Mouse (Mus musculus) CH12.LX (cell line): ENCODE measurements around the gene Ninj1. TPM values are rescaled to one million over a fixed set of nuclear protein-coding genes. Genes with fewer than 3 reads are reported as not detected.

Experiments
- DNase-seq: peaks from one replicate; pipeline ENCODE4 v3.0.0-alpha.2; 2013; ENCODE audit errors: extremely low read depth
- H3K27ac ChIP-seq: 2 replicates; pipeline ENCODE4 v1.5.1; 2012; ENCODE audit warnings: low read depth, mild to moderate bottlenecking, control low read depth, moderate library complexity; ENCODE audit not compliant: insufficient read depth
- H3K27me3 ChIP-seq: replicated peaks from 2 replicates; pipeline ENCODE3; 2012; ENCODE audit warnings: inconsistent platforms
- H3K36me3 ChIP-seq, 2 experiments: replicated peaks in 1 of 2; 2 replicates each; pipeline versions ENCODE3 to v1.6.1; 2012; ENCODE audit warnings: inconsistent platforms in 1 of 2, low read length in 1 of 2, mild to moderate bottlenecking in 1 of 2, mixed read lengths in 1 of 2, moderate library complexity in 1 of 2; ENCODE audit not compliant: control insufficient read depth in 1 of 2, insufficient read depth in 1 of 2
- H3K4me1 ChIP-seq, 2 experiments: 2 replicates each; pipeline ENCODE4 v1.6.1; 2012; ENCODE audit warnings: inconsistent platforms in 1 of 2, moderate library complexity in 1 of 2; ENCODE audit not compliant: insufficient read depth in 2 of 2, control insufficient read depth in 1 of 2
- H3K4me2 ChIP-seq: 2 replicates; pipeline ENCODE4 v1.6.1; 2012; ENCODE audit warnings: low read depth, mild to moderate bottlenecking, control low read depth; ENCODE audit not compliant: poor library complexity, insufficient read depth, severe bottlenecking
- H3K4me3 ChIP-seq, 3 experiments: fragments of 150-350 bp in 1 of 3; sonication (generic) in 1 of 3; replicated peaks in 1 of 3; 2 replicates each; pipeline versions ENCODE3 to v1.5.1; 2011 to 2012; ENCODE audit warnings: low read depth in 2 of 3, low read length in 2 of 3, mild to moderate bottlenecking in 2 of 3, moderate library complexity in 2 of 3, control low read depth in 1 of 3, improper control_type of control experiment in 1 of 3, inconsistent platforms in 1 of 3, mixed read lengths in 1 of 3; ENCODE audit not compliant: poor library complexity in 1 of 3
- H3K79me2 ChIP-seq: replicated peaks from 2 replicates; pipeline ENCODE4 v1.6.1; 2012; ENCODE audit warnings: mild to moderate bottlenecking, moderate library complexity; ENCODE audit not compliant: control insufficient read depth, poor library complexity, insufficient read depth, severe bottlenecking; ENCODE audit errors: extremely low read depth
- H3K9ac ChIP-seq: 2 replicates; pipeline ENCODE4 v1.6.1; 2012; ENCODE audit warnings: low read depth, mild to moderate bottlenecking, control low read depth, moderate library complexity; ENCODE audit not compliant: insufficient read depth
- H3K9me3 ChIP-seq: replicated peaks from 2 replicates; pipeline ENCODE3; 2012; ENCODE audit warnings: low read length, inconsistent platforms, mixed read lengths
- BHLHE40 ChIP-seq: IDR thresholded peaks from 2 replicates; pipeline ENCODE4 v1.6.1; 2011; ENCODE audit warnings: mild to moderate bottlenecking, low read depth, low read length, improper control_type of control experiment
- CHD1 ChIP-seq: IDR thresholded peaks from 2 replicates; pipeline ENCODE4 v1.6.1; 2012; ENCODE audit warnings: low read depth, low read length, improper control_type of control experiment, inconsistent platforms
- CHD2 ChIP-seq: IDR thresholded peaks from 2 replicates; pipeline ENCODE4 v1.6.1; 2011; ENCODE audit warnings: low read length, improper control_type of control experiment
- E2F4 ChIP-seq: IDR thresholded peaks from 2 replicates; pipeline ENCODE4 v1.6.1; 2011; ENCODE audit warnings: low read depth, low read length, improper control_type of control experiment; ENCODE audit not compliant: insufficient replicate concordance
- ELF1 ChIP-seq: IDR thresholded peaks from 2 replicates; pipeline ENCODE4 v1.6.1; 2014; ENCODE audit warnings: low read depth, mild to moderate bottlenecking, inconsistent platforms, low read length, improper control_type of control experiment
- EP300 ChIP-seq: IDR thresholded peaks from 2 replicates; pipeline ENCODE4 v1.6.1; 2011; ENCODE audit warnings: low read length, improper control_type of control experiment
- ETS1 ChIP-seq: conservative IDR thresholded peaks from 2 replicates; pipeline ENCODE4 v1.6.1; 2012; ENCODE audit warnings: low read depth, mild to moderate bottlenecking, inconsistent platforms, low read length, improper control_type of control experiment, moderate library complexity
- HCFC1 ChIP-seq: IDR thresholded peaks from 2 replicates; pipeline ENCODE4 v1.6.1; 2012; ENCODE audit warnings: low read depth, mild to moderate bottlenecking, inconsistent platforms, low read length, improper control_type of control experiment
- IRF4 ChIP-seq: IDR thresholded peaks from 2 replicates; pipeline ENCODE4 v1.6.1; 2014; ENCODE audit warnings: low read depth, mild to moderate bottlenecking, inconsistent platforms, low read length, improper control_type of control experiment
- JUN ChIP-seq: IDR thresholded peaks from 2 replicates; pipeline ENCODE4 v1.6.1; 2011; ENCODE audit warnings: low read depth, mild to moderate bottlenecking, low read length, improper control_type of control experiment, moderate library complexity; ENCODE audit not compliant: insufficient read depth
- JUND ChIP-seq: conservative IDR thresholded peaks from 2 replicates; pipeline ENCODE4 v1.6.1; 2011; ENCODE audit warnings: low read depth, low read length, improper control_type of control experiment
- MAFK ChIP-seq: IDR thresholded peaks from 2 replicates; pipeline ENCODE4 v1.6.1; 2011; ENCODE audit warnings: low read length, improper control_type of control experiment; ENCODE audit not compliant: insufficient replicate concordance
- MAX ChIP-seq: IDR thresholded peaks from 2 replicates; pipeline ENCODE4 v1.6.1; 2011; ENCODE audit warnings: low read length, improper control_type of control experiment
- MAZ ChIP-seq: IDR thresholded peaks from 2 replicates; pipeline ENCODE4 v1.6.1; 2012; ENCODE audit warnings: low read depth, mild to moderate bottlenecking, inconsistent platforms, low read length, improper control_type of control experiment, moderate library complexity
- MXI1 ChIP-seq: IDR thresholded peaks from 2 replicates; pipeline ENCODE4 v1.6.1; 2011; ENCODE audit warnings: mild to moderate bottlenecking, low read depth, low read length, improper control_type of control experiment
- MYC ChIP-seq: IDR thresholded peaks from 2 replicates; pipeline ENCODE4 v1.6.1; 2011; ENCODE audit warnings: low read depth, mild to moderate bottlenecking, improper control_type of control experiment, low read length
- NELFE ChIP-seq: IDR thresholded peaks from 2 replicates; pipeline ENCODE4 v1.6.1; 2011; ENCODE audit warnings: low read depth, low read length, improper control_type of control experiment
- NRF1 ChIP-seq: IDR thresholded peaks from 2 replicates; pipeline ENCODE4 v1.6.1; 2014; ENCODE audit warnings: low read depth, mild to moderate bottlenecking, inconsistent platforms, low read length, improper control_type of control experiment, moderate library complexity
- POLR2AphosphoS2 ChIP-seq: IDR thresholded peaks from 2 replicates; pipeline ENCODE4 v1.6.1; 2011; ENCODE audit warnings: low read depth, low read length, improper control_type of control experiment
- RCOR1 ChIP-seq: conservative IDR thresholded peaks from 2 replicates; pipeline ENCODE4 v1.6.1; 2012; ENCODE audit warnings: low read depth, mild to moderate bottlenecking, inconsistent platforms, low read length, improper control_type of control experiment
- SIN3A ChIP-seq: IDR thresholded peaks from 2 replicates; pipeline ENCODE4 v1.6.1; 2012; ENCODE audit warnings: low read length, improper control_type of control experiment, inconsistent platforms
- SMC3 ChIP-seq: IDR thresholded peaks from 2 replicates; pipeline ENCODE4 v1.6.1; 2011; ENCODE audit warnings: low read depth, low read length, improper control_type of control experiment
- TCF12 ChIP-seq: IDR thresholded peaks from 2 replicates; pipeline ENCODE4 v1.6.1; 2014; ENCODE audit warnings: low read depth, mild to moderate bottlenecking, inconsistent platforms, low read length, improper control_type of control experiment
- UBTF ChIP-seq: IDR thresholded peaks from 2 replicates; pipeline ENCODE4 v1.6.1; 2012; ENCODE audit warnings: low read depth, mild to moderate bottlenecking, inconsistent platforms, low read length, improper control_type of control experiment, moderate library complexity
- ZKSCAN1 ChIP-seq: IDR thresholded peaks from 2 replicates; pipeline ENCODE4 v1.6.1; 2012; ENCODE audit warnings: low read depth, inconsistent platforms, low read length, improper control_type of control experiment, borderline replicate concordance
- ZMIZ1 ChIP-seq: IDR thresholded peaks from 2 replicates; pipeline ENCODE4 v1.6.1; 2012; ENCODE audit warnings: low read depth, mild to moderate bottlenecking, inconsistent platforms, low read length, improper control_type of control experiment
- ZNF384 ChIP-seq: IDR thresholded peaks from 2 replicates; pipeline ENCODE4 v1.6.1; 2012; ENCODE audit warnings: low read depth, low read length, improper control_type of control experiment, inconsistent platforms
- dilution Hi-C: fragments of 300-500 bp; cut with MboI; formaldehyde crosslinking; loops from 2 replicates; pipeline ENCODE4 v1.14.3; 2020; ENCODE audit warnings: low sequenced_read_pairs; ENCODE audit not compliant: extremely low pct_unique_long_range_greater_than_20kb, extremely low pct_ligation_motif_present
- in situ Hi-C: fragments of 300-500 bp; cut with MboI; formaldehyde crosslinking; loops from 3 replicates; pipeline ENCODE4 v1.14.3; 2019; ENCODE audit warnings: low sequenced_read_pairs, low pct_ligation_motif_present, low pct_unique_long_range_greater_than_20kb, mixed read lengths
- polyA plus RNA-seq: library from polyadenylated mRNA; unstranded; fragments of >175 nt; gene quantifications from 2 replicates; pipeline ENCODE4 v1.2.1, GENCODE M21; 2012; ENCODE audit warnings: low read depth; ENCODE audit not compliant: insufficient read length
- total RNA-seq, 2 experiments: library from RNA; depleted of rRNA; stranded (reverse); fragments of 300-350 nt in 1 of 2; fragments of >200 nt in 1 of 2; gene quantifications; 2 replicates each; pipeline ENCODE4 v1.2.3; 2012 to 2014

Gene Ninj1
- total and polyA plus RNA-seq, 3 experiments, result 12.7 to 25.2 (median 21.2) TPM

GRCm38 (mm10) chr13:49224729-49225128 lies 37.4 kb downstream of the Ninj1 start:
- dilution Hi-C loops (no loop called here), in situ Hi-C loops (no loop called here)
- no peak overlapping the region for H3K27ac ChIP-seq
- peaks cover 5% of the 10 kb centered on the region for H3K9me3 ChIP-seq
- no peak overlapping the region for H3K4me3 ChIP-seq
- no peak overlapping the region for H3K4me2 ChIP-seq
- H3K79me2 ChIP-seq, result no peaks in the 10 kb centered on the region
- TF ChIP-seq BHLHE40, result no peak
- no peak for TF ChIP-seq CHD1
- no peak for TF ChIP-seq JUN
- TF ChIP-seq CHD2, result no peak
- no peak for TF ChIP-seq MAX
- TF ChIP-seq MAZ, result no peak
- TF ChIP-seq TCF12, result no peak
- no peak for TF ChIP-seq MAFK
- no peak for TF ChIP-seq RCOR1
- TF ChIP-seq ELF1, result no peak
- TF ChIP-seq NRF1, result no peak
- TF ChIP-seq ZMIZ1, result no peak
- no peak for TF ChIP-seq POLR2AphosphoS2
- no peak for TF ChIP-seq UBTF
- no peak for TF ChIP-seq SIN3A
- no peak for TF ChIP-seq NELFE
- TF ChIP-seq ZNF384, result no peak
- no peak for TF ChIP-seq JUND
- no peak overlapping the region for H3K9ac ChIP-seq
- DNase-seq, result peak; percentile 34
- no peaks in the 10 kb centered on the region for H3K36me3 ChIP-seq
- H3K4me1 ChIP-seq, result peaks cover 8 to 26% of the 10 kb centered on the region in 2 experiments
- H3K27me3 ChIP-seq, result no peaks in the 10 kb centered on the region

GRCm38 (mm10) chr13:49225159-49225558 lies 37.9 kb downstream of the Ninj1 start:
- H3K4me3 ChIP-seq, result no peak overlapping the region
- H3K9ac ChIP-seq, result no peak overlapping the region
- dilution Hi-C loops, result no loop called here

More at GRCm38 (mm10) chr13:49225159-49225558, 37.9 kb downstream of the Ninj1 start:
- H3K9me3 ChIP-seq, result peaks cover 5% of the 10 kb centered on the region
- peaks cover 8 to 31% of the 10 kb centered on the region in 2 experiments for H3K4me1 ChIP-seq
- H3K36me3 ChIP-seq, result no peaks in the 10 kb centered on the region
- TF ChIP-seq MYC (0 out of 2 replicates have a peak, but pooled peaks have one; percentile 12), MAZ (peak; percentile 99), HCFC1 (peak; percentile 43), SMC3 (no peak), RCOR1 (peak; percentile 60; the same call in 1 of the 2 replicates), BHLHE40 (0 out of 2 replicates have a peak, but pooled peaks have one; percentile 24), IRF4 (peak; percentile 83), ZKSCAN1 (no peak), E2F4 (no peak), ELF1 (peak; percentile 52), SIN3A (peak; percentile 37; the same call in 1 of the 2 replicates), ZMIZ1 (no peak), CHD2 (0 out of 2 replicates have a peak, but pooled peaks have one; percentile 23), ETS1 (0 out of 2 replicates have a peak, but pooled peaks have one; percentile 57), ZNF384 (0 out of 2 replicates have a peak, but pooled peaks have one; percentile 21), JUN (0 out of 2 replicates have a peak, but pooled peaks have one; percentile 23), MXI1 (no peak), JUND (peak; percentile 48; the same call in 1 of the 2 replicates), EP300 (peak; percentile 86), TCF12 (no peak)
- in situ Hi-C loops, result no loop called here
- H3K27ac ChIP-seq, result no peak overlapping the region
- peak; percentile 65 for DNase-seq
- no peaks in the 10 kb centered on the region for H3K79me2 ChIP-seq
- H3K4me2 ChIP-seq, result no peak overlapping the region
- no peaks in the 10 kb centered on the region for H3K27me3 ChIP-seq
